Mouse (Mus musculus) liver, embryonic 14.5 days (tissue): Measurements from ENCODE around the gene Slc35c1.

Source experiments
- CTCF ChIP-seq: IDR thresholded peaks from 2 replicates; pipeline ENCODE4 v1.5.1; 2016; ENCODE audit warnings: antibody characterized with exemption, low read depth, control low read depth
- EP300 ChIP-seq: IDR thresholded peaks from 2 replicates; pipeline ENCODE4 v1.6.1; 2016; ENCODE audit warnings: antibody characterized with exemption, low read depth

DNA sequence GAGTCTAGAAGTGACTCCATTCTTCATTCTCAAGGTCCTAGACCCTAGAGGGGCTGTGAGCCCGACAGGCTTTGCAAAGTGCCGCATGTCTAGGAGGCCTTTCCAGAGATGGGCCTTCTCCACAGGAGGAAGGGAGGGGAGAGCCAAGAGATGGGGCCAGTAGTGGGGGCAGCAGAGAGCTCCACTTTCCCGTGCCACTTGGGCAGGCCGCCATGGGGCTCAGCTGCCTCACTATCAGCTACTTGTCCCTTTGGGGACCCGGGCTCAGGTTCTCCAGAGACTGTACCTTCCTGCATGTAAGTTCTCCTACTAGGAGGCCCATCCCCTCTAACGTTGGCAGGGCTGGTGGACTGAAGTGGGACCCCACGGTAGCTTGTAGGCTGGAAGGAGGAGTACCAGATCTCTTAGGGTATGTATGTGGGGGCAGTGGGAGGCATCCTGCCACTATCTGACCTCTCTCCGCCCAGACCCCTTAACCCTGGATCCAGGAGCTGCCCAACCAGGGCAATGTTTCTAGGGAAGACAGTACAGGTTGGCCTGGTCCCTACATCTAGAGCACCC lies 3.3 kb downstream of the Slc35c1 start:
- peak; percentile 13; the same call in 1 of the 2 replicates for TF ChIP-seq CTCF
- TF ChIP-seq EP300: no peak
